Mouse (Mus musculus) hindbrain, embryonic 16.5 days (tissue): ENCODE data around the gene Zzef1. TPM values are rescaled to one million over a fixed set of nuclear protein-coding genes. Genes with fewer than 3 reads are reported as not detected.

ENCODE experiments used
- ATAC-seq: fragments of 200-750 bp; cut with Nextera tagmentation; 2 replicates; pipeline ENCODE4 v1.8.0; 2017; ENCODE audit warnings: moderate TSS enrichment, moderate library complexity
- H3K27ac ChIP-seq: fragments of 300-500 bp; sonication (generic); 2 replicates; pipeline ENCODE4 v1.5.1; 2014; ENCODE audit warnings: low read depth, mild to moderate bottlenecking, control low read depth, low read length, moderate library complexity
- H3K27me3 ChIP-seq: fragments of 300-500 bp; sonication (generic); replicated peaks from 2 replicates; pipeline ENCODE4 v1.6.1; 2014; ENCODE audit warnings: low read length; ENCODE audit not compliant: control insufficient read depth, insufficient read depth
- H3K36me3 ChIP-seq: fragments of 300-500 bp; sonication (generic); 2 replicates; pipeline ENCODE4 v1.6.1; 2014; ENCODE audit warnings: mild to moderate bottlenecking, low read length, moderate library complexity, mixed read lengths; ENCODE audit not compliant: control insufficient read depth, insufficient read depth
- H3K4me1 ChIP-seq: fragments of 300-500 bp; sonication (generic); 2 replicates; pipeline ENCODE4 v1.6.1; 2014; ENCODE audit warnings: low read depth, low read length; ENCODE audit not compliant: control insufficient read depth, insufficient read depth
- H3K4me2 ChIP-seq: fragments of 300-500 bp; sonication (generic); 2 replicates; pipeline ENCODE4 v1.6.1; 2014; ENCODE audit warnings: mild to moderate bottlenecking, low read length, control low read depth, moderate library complexity
- H3K4me3 ChIP-seq: fragments of 300-500 bp; sonication (generic); 2 replicates; pipeline ENCODE4 v1.5.1; 2014; ENCODE audit warnings: mild to moderate bottlenecking, low read length, control low read depth, moderate library complexity
- H3K9ac ChIP-seq: fragments of 300-500 bp; sonication (generic); 2 replicates; pipeline ENCODE4 v1.6.1; 2014; ENCODE audit warnings: low read depth, mild to moderate bottlenecking, control low read depth, low read length, moderate library complexity
- H3K9me3 ChIP-seq: fragments of 300-500 bp; sonication (generic); 2 replicates; pipeline ENCODE4 v1.6.1; 2014; ENCODE audit warnings: mild to moderate bottlenecking, low read length, moderate library complexity; ENCODE audit not compliant: control insufficient read depth
- WGBS: fragments of 180-500 bp; shearing (Covaris S2); extraction: QIAGEN DNeasy Blood & Tissue Kit; methylation state at CpG from one replicate; pipeline ENCODE4 v1.1.7; 2014; 5-methylcytosine and 5-hydroxymethylcytosine counted together
- polyA plus RNA-seq: library from polyadenylated mRNA; unstranded; fragments of >200 nt; fragmentation: Nextera tagmentation; extraction: Ambion mirVana; gene quantifications from 2 replicates; pipeline ENCODE4 v1.2.1, GENCODE M21; 2015

Gene Zzef1
- 12.2 and 13.1 TPM in 2 replicates for polyA plus RNA-seq

GRCm38 (mm10) chr11:72795455-72796295 is at the start of gene Zzef1, which contains the start of gene Cyb5d2:
Gene Zzef1 (plus strand): TSS chr11:72796226.
Gene Cyb5d2 (minus strand): TSS chr11:72796142.
- Histone ChIP-seq H3K36me3 (no peaks in the 10 kb centered on the region), H3K9me3 (no peaks in the 10 kb centered on the region), H3K27me3 (no peaks in the 10 kb centered on the region), H3K9ac (peak within 1 kb of the TSS; percentile 74), H3K4me2 (peak within 1 kb of the TSS; percentile 95), H3K4me3 (peak within 1 kb of the TSS; percentile 76), H3K27ac (peak within 1 kb of the TSS; percentile 89), H3K4me1 (peaks cover 19% of the 10 kb centered on the region)
- WGBS = under 1% methylated on average over 58 of the region's 69 CpGs
- peak; percentile 95 for ATAC-seq

GRCm38 (mm10) chr11:72751956-72752355 is 44.1 kb upstream of the Zzef1 start:
- H3K27ac ChIP-seq = no peak overlapping the region
- peaks cover 54% of the 10 kb centered on the region for H3K36me3 ChIP-seq
- H3K4me1 ChIP-seq = no peaks in the 10 kb centered on the region
- 38% methylated on average over 2 of the region's 2 CpGs for WGBS
- H3K4me2 ChIP-seq = no peak overlapping the region
- ATAC-seq = no peak
- no peaks in the 10 kb centered on the region for H3K27me3 ChIP-seq
- H3K4me3 ChIP-seq = no peak overlapping the region
- H3K9me3 ChIP-seq = no peaks in the 10 kb centered on the region
- H3K9ac ChIP-seq = no peak overlapping the region

GRCm38 (mm10) chr11:72758316-72758715 is 37.7 kb upstream of the Zzef1 start:
- Histone ChIP-seq H3K36me3 (peaks cover 54% of the 10 kb centered on the region), H3K4me2 (no peak overlapping the region), H3K27me3 (no peaks in the 10 kb centered on the region), H3K4me1 (no peaks in the 10 kb centered on the region), H3K27ac (no peak overlapping the region), H3K9me3 (no peaks in the 10 kb centered on the region), H3K9ac (no peak overlapping the region), H3K4me3 (no peak overlapping the region)
- WGBS = 88% methylated on average over 5 of the region's 5 CpGs
- no peak for ATAC-seq

GRCm38 (mm10) chr11:72759581-72759980 is 36.4 kb upstream of the Zzef1 start:
- ATAC-seq = no peak
- Histone ChIP-seq H3K9me3 (no peaks in the 10 kb centered on the region), H3K4me2 (no peak overlapping the region), H3K4me3 (no peak overlapping the region), H3K27ac (no peak overlapping the region), H3K9ac (no peak overlapping the region), H3K4me1 (no peaks in the 10 kb centered on the region), H3K36me3 (peaks cover 50% of the 10 kb centered on the region), H3K27me3 (no peaks in the 10 kb centered on the region)
- 91% methylated on average over 6 of the region's 6 CpGs for WGBS

GRCm38 (mm10) chr11:72760781-72761180 is 35.2 kb upstream of the Zzef1 start:
- H3K27ac ChIP-seq = no peak overlapping the region
- H3K4me1 ChIP-seq = no peaks in the 10 kb centered on the region
- H3K9ac ChIP-seq = no peak overlapping the region
- H3K36me3 ChIP-seq = peaks cover 43% of the 10 kb centered on the region
- H3K9me3 ChIP-seq = no peaks in the 10 kb centered on the region
- 83% methylated on average over 1 of the region's 1 CpGs for WGBS
- no peak overlapping the region for H3K4me2 ChIP-seq
- no peak overlapping the region for H3K4me3 ChIP-seq
- no peak for ATAC-seq
- H3K27me3 ChIP-seq = no peaks in the 10 kb centered on the region

GRCm38 (mm10) chr11:72764270-72764669 is 31.8 kb upstream of the Zzef1 start:
- ATAC-seq = no peak
- no peaks in the 10 kb centered on the region for H3K4me1 ChIP-seq
- H3K36me3 ChIP-seq = peaks cover 29% of the 10 kb centered on the region
- no peak overlapping the region for H3K27ac ChIP-seq
- no peak overlapping the region for H3K9ac ChIP-seq
- 87% methylated on average over 4 of the region's 4 CpGs for WGBS
- H3K4me2 ChIP-seq = no peak overlapping the region
- H3K9me3 ChIP-seq = no peaks in the 10 kb centered on the region
- H3K4me3 ChIP-seq = no peak overlapping the region
- H3K27me3 ChIP-seq = no peaks in the 10 kb centered on the region

- Histone ChIP-seq H3K9me3 (no peaks in the 10 kb centered on the region), H3K36me3 (peaks cover 20% of the 10 kb centered on the region), H3K4me2 (no peak overlapping the region), H3K4me1 (no peaks in the 10 kb centered on the region), H3K9ac (no peak overlapping the region), H3K27ac (no peak overlapping the region), H3K4me3 (no peak overlapping the region), H3K27me3 (no peaks in the 10 kb centered on the region)
- WGBS = 93% methylated on average over 8 of the region's 8 CpGs
- ATAC-seq = no peak
Observed at GRCm38 (mm10) chr11:72767716-72768115, 28.3 kb upstream of the Zzef1 start.

GRCm38 (mm10) chr11:72769061-72769460 is 27.0 kb upstream of the Zzef1 start:
- peaks cover 11% of the 10 kb centered on the region for H3K36me3 ChIP-seq
- ATAC-seq = no peak
- no peaks in the 10 kb centered on the region for H3K27me3 ChIP-seq
- no peaks in the 10 kb centered on the region for H3K9me3 ChIP-seq
- no peaks in the 10 kb centered on the region for H3K4me1 ChIP-seq
- no peak overlapping the region for H3K27ac ChIP-seq
- no peak overlapping the region for H3K9ac ChIP-seq
- no peak overlapping the region for H3K4me3 ChIP-seq
- H3K4me2 ChIP-seq = no peak overlapping the region
- WGBS = 96% methylated on average over 3 of the region's 3 CpGs

GRCm38 (mm10) chr11:72770324-72770723 is 25.7 kb upstream of the Zzef1 start:
- H3K4me2 ChIP-seq = no peak overlapping the region
- H3K9ac ChIP-seq = no peak overlapping the region
- no peaks in the 10 kb centered on the region for H3K9me3 ChIP-seq
- H3K36me3 ChIP-seq = peaks cover 7% of the 10 kb centered on the region; the same call in 1 of the 2 replicates
- H3K4me1 ChIP-seq = no peaks in the 10 kb centered on the region
- 97% methylated on average over 3 of the region's 3 CpGs for WGBS
- no peak overlapping the region for H3K4me3 ChIP-seq
- no peak overlapping the region for H3K27ac ChIP-seq
- no peak for ATAC-seq
- no peaks in the 10 kb centered on the region for H3K27me3 ChIP-seq
